Mouse (Mus musculus) spleen, postnatal 0 days (tissue): Measurements from ENCODE around the gene Olfr707. TPM values are rescaled to one million over a fixed set of nuclear protein-coding genes. Genes with fewer than 3 reads are reported as not detected.

Experiments
- polyA plus RNA-seq: library from polyadenylated mRNA; unstranded; fragments of >200 nt; fragmentation: Nextera tagmentation; extraction: Ambion mirVana; gene quantifications from 2 replicates; pipeline ENCODE4 v1.2.1, GENCODE M21; 2015

The Olfr707 gene
- not detected in 2 replicates for polyA plus RNA-seq

GRCm38 (mm10) chr7:106901141-106901540 is at the start of gene Olfr707:
Gene Olfr707, minus strand, starts transcription at chr7:106901241.

GRCm38 (mm10) chr7:106948212-106948611 is 47.2 kb upstream of the Olfr707 start, which contains the start of gene Olfr710:
Gene Olfr710, minus strand, starts transcription at chr7:106948312.

DNA sequence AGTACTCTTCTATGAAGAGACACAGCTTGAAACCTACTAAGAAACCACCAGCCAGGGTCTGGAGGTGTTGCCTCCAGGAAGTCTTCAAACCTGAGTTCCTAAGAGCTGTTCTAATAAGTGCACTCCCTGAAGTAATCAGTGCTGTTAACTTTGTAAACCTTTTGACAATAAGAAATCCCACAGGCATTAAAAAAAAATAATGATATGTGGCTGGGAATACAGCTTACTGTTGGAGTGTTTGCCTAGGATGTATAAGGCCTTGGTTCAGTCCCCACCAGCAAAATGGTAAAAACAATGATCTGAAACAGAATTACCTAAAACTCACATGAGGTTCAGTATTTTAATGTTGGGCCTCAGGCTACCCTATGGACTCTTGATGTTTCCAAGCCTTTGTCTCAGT is 31.1 kb upstream of the Olfr707 start, which contains the start of gene Olfr709-ps1:
Gene Olfr709-ps1, minus strand, starts transcription at position 101 of the 400 bp plus-strand sequence.

GRCm38 (mm10) chr7:106907676-106908075 is 6.6 kb upstream of the Olfr707 start, which contains the start of gene Olfr1532-ps1:
Gene Olfr1532-ps1, plus strand, starts transcription at chr7:106908001.

GRCm38 (mm10) chr7:106888062-106888461 is 13.0 kb downstream of the Olfr707 start, which contains the start of gene Olfr706:
Gene Olfr706, minus strand, starts transcription at chr7:106888162.

GRCm38 (mm10) chr7:106876791-106877190 is 24.2 kb downstream of the Olfr707 start, which contains the start of gene Olfr705:
Gene Olfr705, minus strand, starts transcription at chr7:106876891.

GRCm38 (mm10) chr7:106862885-106863284 is 38.2 kb downstream of the Olfr707 start, which contains the start of gene Olfr704:
Gene Olfr704, plus strand, starts transcription at chr7:106863185.

GRCm38 (mm10) chr7:106843060-106843459 is 58.0 kb downstream of the Olfr707 start, which contains the start of gene Olfr703:
Gene Olfr703, plus strand, starts transcription at chr7:106843360.

Other genes with a start within 250 kb of the Olfr707 start
- gene Olfr693, start 220.7 kb downstream of the Olfr707 start, polyA plus RNA-seq: not detected in 2 replicates
- gene Olfr694, start 209.4 kb downstream of the Olfr707 start, polyA plus RNA-seq: not detected in 2 replicates
- not detected in 2 replicates for gene Olfr695, start 184.8 kb downstream of the Olfr707 start, polyA plus RNA-seq
- not detected in 2 replicates for gene Olfr697, start 158.8 kb downstream of the Olfr707 start, polyA plus RNA-seq
- not detected in 2 replicates for gene Olfr698, start 145.8 kb downstream of the Olfr707 start, polyA plus RNA-seq
- not detected in 2 replicates for gene Olfr699, start 108.0 kb downstream of the Olfr707 start, polyA plus RNA-seq
- gene Olfr700, start 92.4 kb downstream of the Olfr707 start, polyA plus RNA-seq: not detected in 2 replicates
- 0.04 TPM in 1 of 2 replicates, not detected in the other for gene Olfr701, start 87.1 kb downstream of the Olfr707 start, polyA plus RNA-seq
- not detected in 2 replicates for gene Olfr702, start 67.3 kb downstream of the Olfr707 start, polyA plus RNA-seq
- not detected in 2 replicates for gene Olfr703, start 57.9 kb downstream of the Olfr707 start, polyA plus RNA-seq
- gene Olfr704, start 38.1 kb downstream of the Olfr707 start, polyA plus RNA-seq: not detected in 2 replicates
- gene Olfr705, start 24.4 kb downstream of the Olfr707 start, polyA plus RNA-seq: not detected in 2 replicates
- gene Olfr706, start 13.1 kb downstream of the Olfr707 start, polyA plus RNA-seq: not detected in 2 replicates
- gene Olfr1532-ps1, start 6.8 kb upstream of the Olfr707 start, polyA plus RNA-seq: not detected in 2 replicates
- gene Olfr709-ps1, start 31.0 kb upstream of the Olfr707 start, polyA plus RNA-seq: not detected in 2 replicates
- gene Olfr710, start 47.1 kb upstream of the Olfr707 start, polyA plus RNA-seq: not detected in 2 replicates
- gene Olfr6, start 62.7 kb upstream of the Olfr707 start, polyA plus RNA-seq: not detected in 2 replicates
- not detected in 2 replicates for gene Olfr711, start 74.2 kb upstream of the Olfr707 start, polyA plus RNA-seq
- gene Olfr2, start 104.8 kb upstream of the Olfr707 start, polyA plus RNA-seq: not detected in 2 replicates
- gene Olfr713, start 129.9 kb upstream of the Olfr707 start, polyA plus RNA-seq: not detected in 2 replicates
- not detected in 2 replicates for gene Olfr714, start 169.7 kb upstream of the Olfr707 start, polyA plus RNA-seq
- gene Olfr17, start 192.0 kb upstream of the Olfr707 start, polyA plus RNA-seq: not detected in 2 replicates
- gene Olfr715b, start 209.1 kb upstream of the Olfr707 start, polyA plus RNA-seq: not detected in 2 replicates
- gene Olfr715, start 229.8 kb upstream of the Olfr707 start, polyA plus RNA-seq: not detected in 2 replicates
- not detected in 2 replicates for gene Olfr716, start 237.1 kb upstream of the Olfr707 start, polyA plus RNA-seq